In the genomic region with DNA sequence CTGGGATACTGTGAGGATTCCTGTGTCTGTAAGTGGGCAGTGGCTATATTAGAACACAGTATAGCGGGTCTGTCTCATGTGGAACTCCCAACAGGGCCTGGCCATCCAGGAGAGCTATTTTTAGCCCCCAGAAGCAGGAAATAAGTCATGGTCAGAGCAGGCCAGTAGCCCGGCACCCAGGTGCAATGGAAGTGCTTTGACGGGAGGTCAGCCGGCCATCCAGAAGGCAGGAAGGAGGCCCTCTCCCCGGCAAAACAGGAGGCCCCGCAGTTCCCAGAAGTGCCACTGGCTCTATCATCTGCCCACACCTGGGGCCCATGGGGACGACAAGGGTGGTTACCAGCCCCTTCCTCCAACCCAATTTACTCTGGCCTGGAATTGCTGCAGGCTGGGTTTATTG, we compare ENCODE assay signal across 9 mouse cellular contexts. TPM values are rescaled to one million over a fixed set of nuclear protein-coding genes. Genes with fewer than 3 reads are reported as not detected.
DNase-seq lines count a peak whose midpoint lies in the region; ATAC-seq and TF ChIP-seq lines count a peak whose summit lies in the region.
"Had no signal": no experiment of that assay in that cellular context is flagged by ENCODE, and none has a peak within 500 bp of the region (broad histone marks: within the 10 kb centered on the region; RNA-seq: fewer than 3 reads in every experiment).

No protein-coding gene starts in this region.

- 12% methylated on average over 7 of the region's 7 CpGs for WGBS in heart, embryonic 10.5 days
- WGBS in liver, embryonic 14.5 days (ENCODE audit: insufficient replicate concordance) = 12% methylated on average over 7 of the region's 7 CpGs

- peak; percentile 24; the same call in 1 of the 2 replicates for ATAC-seq in liver, embryonic 14.5 days (ENCODE audit: insufficient read depth)
- ATAC-seq in monocyte, adult 5-6 weeks (replicated peaks; ENCODE audit: insufficient number of reproducible peaks, low FRiP score, low TSS enrichment, poor library complexity, severe bottlenecking) = no peak

- peak; percentile 85 for DNase-seq in heart, embryonic 10.5 days (ENCODE audit: low spot score)
- DNase-seq in heart, adult 8-10 months (ENCODE audit: low spot score) = no peak
- peak; percentile 52 for DNase-seq in adrenal gland, postnatal 10 days
- peak; percentile 59 for DNase-seq in heart, postnatal 4 days
- no peak for DNase-seq in liver, embryonic 14.5 days (ENCODE audit: low read depth in 3 of 3, low spot score in 3 of 3)
- DNase-seq in layer of hippocampus, adult 2 months (ENCODE audit: low spot score in 2 of 2) = no peak
- no peak for DNase-seq in MN1 (ENCODE audit: low spot score)

- peak overlapping the region; percentile 34 for H3K4me3 ChIP-seq in heart, embryonic 10.5 days
- no peak overlapping the region for H3K4me3 ChIP-seq in liver, embryonic 14.5 days (ENCODE audit: insufficient read depth in 1 of 2, low read depth in 2 of 2, low read length in 2 of 2)
- no peak overlapping the region for H3K4me3 ChIP-seq in layer of hippocampus, adult 2 months
- H3K4me3 ChIP-seq: neural tube, embryonic 12.5 days had no signal

- no peaks in the 10 kb centered on the region for H3K9me3 ChIP-seq in heart, embryonic 10.5 days
- H3K9me3 ChIP-seq in liver, embryonic 14.5 days (ENCODE audit: control insufficient read depth, low read length) = no peaks in the 10 kb centered on the region
- H3K9me3 ChIP-seq: neural tube, embryonic 12.5 days had no signal

- H3K36me3 ChIP-seq in heart, embryonic 10.5 days = no peaks in the 10 kb centered on the region
- H3K36me3 ChIP-seq in liver, embryonic 14.5 days (replicated peaks; ENCODE audit: control insufficient read depth, insufficient read depth, low read depth) = no peaks in the 10 kb centered on the region
- H3K36me3 ChIP-seq: neural tube, embryonic 12.5 days had no signal

- peak overlapping the region; percentile 92 for H3K27ac ChIP-seq in heart, embryonic 10.5 days
- H3K27ac ChIP-seq in liver, embryonic 14.5 days = no peak overlapping the region
- H3K27ac ChIP-seq in layer of hippocampus, adult 2 months = no peak overlapping the region
- H3K27ac ChIP-seq: neural tube, embryonic 12.5 days had no signal

- H3K4me1 ChIP-seq in heart, embryonic 10.5 days = peaks cover 71% of the 10 kb centered on the region
- H3K4me1 ChIP-seq in liver, embryonic 14.5 days (replicated peaks; ENCODE audit: control insufficient read depth in 2 of 2, insufficient read depth in 2 of 2, low read length in 1 of 2) = peaks cover 8 to 19% of the 10 kb centered on the region in 2 experiments
- H3K4me1 ChIP-seq: neural tube, embryonic 12.5 days had no signal

- H3K27me3 ChIP-seq in heart, embryonic 10.5 days (ENCODE audit: insufficient read depth, poor library complexity, severe bottlenecking) = no peaks in the 10 kb centered on the region
- H3K27me3 ChIP-seq in liver, embryonic 14.5 days (ENCODE audit: control insufficient read depth, insufficient read depth, low read length) = no peaks in the 10 kb centered on the region

- no peak for TF ChIP-seq EP300 in liver, embryonic 14.5 days (IDR thresholded peaks at IDR 0.05; ENCODE audit: low read depth)

- no peak overlapping the region for H3K9ac ChIP-seq in liver, embryonic 14.5 days (replicated peaks)
- H3K9ac ChIP-seq: neural tube, embryonic 12.5 days had no signal

- TF ChIP-seq CTCF in liver, embryonic 14.5 days (IDR thresholded peaks at IDR 0.05; ENCODE audit: low read depth) = no peak
- TF ChIP-seq CTCF in layer of hippocampus, adult 2 months (conservative IDR thresholded peaks at IDR 0.05) = no peak

- H3K4me2 ChIP-seq in liver, embryonic 14.5 days (ENCODE audit: low read depth) = peak overlapping the region; percentile 41
- H3K4me2 ChIP-seq: neural tube, embryonic 12.5 days had no signal

RNA-seq across cellular contexts. Expression of a gene that starts 9.3 kb away (rescaled TPM):
- polyA plus RNA-seq in heart, embryonic 10.5 days (2016; fragmentation: Nextera tagmentation; extraction: Ambion mirVana) = 42.9 and 61.7 TPM in 2 replicates
- 10 to 100 TPM; 43.8 to 75.7 (median 63.5) TPM for total RNA-seq in heart, adult 8-10 months (2022)
- 100 to 1,000 TPM; 155 to 215 TPM for total RNA-seq in adrenal gland, postnatal 10 days (2021)
- total RNA-seq in heart, postnatal 4 days (2021) = 100 to 1,000 TPM; 191 to 208 TPM
- 7.5 and 13.0 TPM in 2 replicates for polyA plus RNA-seq in liver, embryonic 14.5 days (2012; rRNA removed)
- 6.4 and 7.6 TPM in 2 replicates for polyA plus RNA-seq in liver, embryonic 14.5 days (2014; fragmentation: Nextera tagmentation; extraction: Ambion mirVana)
- total RNA-seq in layer of hippocampus, adult 2 months (2021) = 10 to 100 TPM; 16.6 to 24.4 TPM
- 8.2 to 17.6 TPM (median 17.6 TPM) in 3 replicates for total RNA-seq in monocyte, adult 5-6 weeks (2017)

RNA-seq across cellular contexts. Expression of a gene that starts 59.3 kb away (rescaled TPM):
- not detected in 2 replicates for polyA plus RNA-seq in heart, embryonic 10.5 days (2016; fragmentation: Nextera tagmentation; extraction: Ambion mirVana)
- not detected for total RNA-seq in heart, adult 8-10 months (2022)
- total RNA-seq in adrenal gland, postnatal 10 days (2021) = not detected
- not detected for total RNA-seq in heart, postnatal 4 days (2021)
- not detected in 2 replicates for polyA plus RNA-seq in liver, embryonic 14.5 days (2012; rRNA removed)
- not detected in 2 replicates for polyA plus RNA-seq in liver, embryonic 14.5 days (2014; fragmentation: Nextera tagmentation; extraction: Ambion mirVana)
- not detected for total RNA-seq in layer of hippocampus, adult 2 months (2021)
- not detected in 3 replicates for total RNA-seq in monocyte, adult 5-6 weeks (2017)
- polyA plus RNA-seq: neural tube, embryonic 12.5 days had no signal

Comparison
In these comparisons a context has a peak if more than half of its experiments do, and no peak if none do; other contexts are left out.
1. DNase-seq: peak in heart, embryonic 10.5 days (single experiment), adrenal gland, postnatal 10 days (single experiment) and heart, postnatal 4 days (single experiment); none in heart, adult 8-10 months (single experiment), liver, embryonic 14.5 days (0 of 3), layer of hippocampus, adult 2 months (0 of 2) and MN1 (single experiment).